Mouse (Mus musculus): Measurements from ENCODE around the gene Tacc2. TPM values are rescaled to one million over a fixed set of nuclear protein-coding genes. Genes with fewer than 3 reads are reported as not detected.

Gene Tacc2
- total and polyA plus RNA-seq, 3 experiments = 3.5 to 21.5 TPM; not detected in 1

- DNase-seq (ENCODE audit: low read depth, low spot score) = no peak
- Histone ChIP-seq H3K4me3 (ENCODE audit: control insufficient read depth in 1 of 2, insufficient read depth in 1 of 2, low read depth in 2 of 2, low read length in 2 of 2) (no peak overlapping the region), H3K79me2 (ENCODE audit: control insufficient read depth, insufficient read depth, low read length, poor library complexity) (no peaks in the 10 kb centered on the region; the same call in 1 of the 2 replicates), H3K9me3 (replicated peaks; ENCODE audit: insufficient read depth, low read length) (no peaks in the 10 kb centered on the region), H3K27ac (ENCODE audit: control insufficient read depth, low read depth, low read length) (no peak overlapping the region), H3K9ac (ENCODE audit: control insufficient read depth, low read depth, low read length, poor library complexity, severe bottlenecking) (no peak overlapping the region), H3K27me3 (ENCODE audit: control insufficient read depth in 1 of 2, insufficient read depth in 2 of 2, low read length in 2 of 2) (no peaks in the 10 kb centered on the region; a peak in 1 of 4 replicates), H3K4me1 (ENCODE audit: control insufficient read depth in 1 of 2, insufficient read depth in 2 of 2, low read length in 2 of 2) (peaks cover 0 to 3% of the 10 kb centered on the region in 2 experiments; a peak in 1 of 4 replicates), H3K36me3 (ENCODE audit: control insufficient read depth in 1 of 2, insufficient read depth in 2 of 2, low read length in 2 of 2) (peaks cover 0 to 3% of the 10 kb centered on the region in 2 experiments; a peak in 2 of 4 replicates)
- no peak for TF ChIP-seq E2F4 (IDR thresholded peaks at IDR 0.05; ENCODE audit: borderline replicate concordance, low read depth, low read length)
- no peak for TF ChIP-seq EP300 (IDR thresholded peaks at IDR 0.05; ENCODE audit: low read depth in 1 of 2, low read length in 2 of 2)
- no peak for TF ChIP-seq MAZ (IDR thresholded peaks at IDR 0.05; ENCODE audit: low read depth, low read length)
Observed at GRCm38 (mm10) chr7:130640681-130641080, 63.4 kb downstream of the Tacc2 start.

DNA sequence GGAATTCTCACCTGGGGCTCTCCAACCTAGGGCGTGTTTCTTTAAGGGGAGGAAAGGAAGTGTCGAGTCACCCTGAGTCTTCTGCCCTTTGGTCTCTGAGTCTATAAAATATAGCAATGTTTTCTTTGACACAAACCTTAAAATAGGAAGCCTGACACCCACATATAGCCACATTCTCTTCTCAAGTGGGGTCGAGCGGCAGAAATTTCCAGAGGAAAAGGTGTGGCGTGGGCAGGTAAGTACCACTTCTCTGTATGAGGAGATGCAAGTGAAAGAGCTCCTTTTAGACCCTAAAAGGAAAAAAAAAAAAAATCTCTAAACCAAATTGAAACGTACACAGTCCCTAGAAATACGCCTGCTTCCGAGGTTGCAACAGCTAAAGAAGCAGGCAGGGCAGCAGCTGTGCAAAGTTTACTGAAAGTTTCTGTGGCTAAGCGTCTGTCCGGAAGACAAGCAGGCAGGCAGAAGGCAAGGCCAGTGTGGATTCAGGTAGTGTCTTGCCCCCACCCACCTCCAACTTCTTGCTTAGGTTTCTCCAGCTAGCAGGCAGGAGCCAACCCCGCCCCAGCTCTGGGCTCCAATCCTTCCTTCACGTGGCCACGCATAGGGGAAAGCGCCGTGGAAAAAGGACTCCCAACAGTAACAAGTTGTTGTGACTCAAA lies 68.2 kb downstream of the Tacc2 start:
- peaks cover 0 to 12% of the 10 kb centered on the region in 2 experiments; a peak in 2 of 4 replicates for H3K36me3 ChIP-seq (ENCODE audit: control insufficient read depth in 1 of 2, insufficient read depth in 2 of 2, low read length in 2 of 2)
- TF ChIP-seq E2F4 (IDR thresholded peaks at IDR 0.05; ENCODE audit: borderline replicate concordance, low read depth, low read length) (no peak), USF1 (IDR thresholded peaks at IDR 0.05; ENCODE audit: low read depth, low read length) (peak; percentile 78), ELF1 (IDR thresholded peaks at IDR 0.05; ENCODE audit: low read depth, low read length) (no peak), ZNF384 (IDR thresholded peaks at IDR 0.05; ENCODE audit: low read depth, low read length) (peak; percentile 37), SIN3A (IDR thresholded peaks at IDR 0.05; ENCODE audit: low read length) (peak; percentile 54; the same call in 1 of the 2 replicates), MAFK (IDR thresholded peaks at IDR 0.05; ENCODE audit: borderline replicate concordance, low read depth, low read length) (no peak), MAX (IDR thresholded peaks at IDR 0.05; ENCODE audit: low read length) (no peak; the same call in 1 of the 2 replicates), MAZ (IDR thresholded peaks at IDR 0.05; ENCODE audit: low read depth, low read length) (no peak), EP300 (IDR thresholded peaks at IDR 0.05; ENCODE audit: low read depth in 1 of 2, low read length in 2 of 2) (0 out of 4 replicates have a peak, but pooled peaks of 1 of the 2 experiments have one; percentile 26)
- H3K27me3 ChIP-seq (ENCODE audit: control insufficient read depth in 1 of 2, insufficient read depth in 2 of 2, low read length in 2 of 2) = no peaks in the 10 kb centered on the region
- H3K27ac ChIP-seq (ENCODE audit: control insufficient read depth, low read depth, low read length) = peak overlapping the region; percentile 51
- DNase-seq (ENCODE audit: low read depth, low spot score) = peak; percentile 81
- no peaks in the 10 kb centered on the region for H3K9me3 ChIP-seq (replicated peaks; ENCODE audit: insufficient read depth, low read length)
- H3K4me1 ChIP-seq (ENCODE audit: control insufficient read depth in 1 of 2, insufficient read depth in 2 of 2, low read length in 2 of 2) = peaks cover 5 to 13% of the 10 kb centered on the region in 2 experiments; a peak in 3 of 4 replicates
- H3K4me3 ChIP-seq (ENCODE audit: control insufficient read depth in 1 of 2, insufficient read depth in 1 of 2, low read depth in 2 of 2, low read length in 2 of 2) = peak overlapping the region; percentile 62 to 87
- H3K9ac ChIP-seq (ENCODE audit: control insufficient read depth, low read depth, low read length, poor library complexity, severe bottlenecking) = peak overlapping the region; percentile 73
- peaks cover 5% of the 10 kb centered on the region for H3K79me2 ChIP-seq (ENCODE audit: control insufficient read depth, insufficient read depth, low read length, poor library complexity)

DNA sequence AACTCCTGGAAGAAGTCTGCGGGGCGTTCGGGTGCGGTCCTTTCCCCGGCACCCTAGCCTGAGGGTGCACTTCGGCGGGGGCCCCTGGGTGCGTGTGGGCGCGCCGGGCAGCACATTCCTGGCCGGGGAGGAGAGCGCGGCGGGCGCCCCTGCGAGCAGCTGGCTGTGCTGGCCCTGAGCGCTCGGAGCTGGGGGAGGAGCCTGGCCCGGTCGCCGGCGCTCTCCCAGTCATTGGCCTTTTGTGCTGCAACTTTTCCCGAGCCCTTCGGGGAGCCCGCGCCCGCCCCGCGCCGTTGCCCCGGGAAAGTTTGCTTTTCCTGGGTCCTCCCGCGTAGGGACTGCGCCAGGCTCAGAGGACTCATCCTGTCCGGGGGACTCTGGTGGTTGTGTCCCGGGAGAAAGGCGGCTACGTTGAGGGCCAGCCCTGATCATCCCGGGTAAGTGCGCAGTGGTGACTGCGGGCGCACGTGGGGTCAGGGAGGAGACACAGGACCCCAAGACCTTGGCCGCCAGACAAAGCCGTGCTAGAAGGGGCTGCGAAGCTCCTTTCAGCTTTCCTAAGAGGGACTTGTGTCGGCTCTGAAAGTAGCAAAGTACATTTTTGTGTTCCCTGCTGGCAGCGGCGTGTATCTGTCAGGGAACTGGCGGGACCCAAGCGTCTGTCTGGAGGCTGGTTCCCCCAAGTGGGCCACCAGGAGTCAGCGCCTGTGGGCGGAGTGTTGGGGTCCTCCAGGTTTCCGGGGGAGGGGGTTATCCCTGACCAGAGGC lies 68.9 kb downstream of the Tacc2 start:
- Histone ChIP-seq H3K4me1 (ENCODE audit: control insufficient read depth in 1 of 2, insufficient read depth in 2 of 2, low read length in 2 of 2) (peaks cover 5 to 13% of the 10 kb centered on the region in 2 experiments; a peak in 3 of 4 replicates), H3K27ac (ENCODE audit: control insufficient read depth, low read depth, low read length) (peak overlapping the region; percentile 76), H3K36me3 (ENCODE audit: control insufficient read depth in 1 of 2, insufficient read depth in 2 of 2, low read length in 2 of 2) (peaks cover 0 to 12% of the 10 kb centered on the region in 2 experiments; a peak in 2 of 4 replicates), H3K79me2 (ENCODE audit: control insufficient read depth, insufficient read depth, low read length, poor library complexity) (peaks cover 5% of the 10 kb centered on the region), H3K9me3 (replicated peaks; ENCODE audit: insufficient read depth, low read length) (no peaks in the 10 kb centered on the region), H3K9ac (ENCODE audit: control insufficient read depth, low read depth, low read length, poor library complexity, severe bottlenecking) (peak overlapping the region; percentile 73), H3K4me3 (ENCODE audit: control insufficient read depth in 1 of 2, insufficient read depth in 1 of 2, low read depth in 2 of 2, low read length in 2 of 2) (peak overlapping the region; percentile 62 to 87), H3K27me3 (ENCODE audit: control insufficient read depth in 1 of 2, insufficient read depth in 2 of 2, low read length in 2 of 2) (no peaks in the 10 kb centered on the region)
- TF ChIP-seq MYB (IDR thresholded peaks at IDR 0.05; ENCODE audit: low read depth, low read length) (no peak), NELFE (IDR thresholded peaks at IDR 0.05; ENCODE audit: low read depth, low read length) (peak; percentile 51), RAD21 (IDR thresholded peaks at IDR 0.05; ENCODE audit: low read depth, low read length) (no peak), MYC (IDR thresholded peaks at IDR 0.05; ENCODE audit: low read depth, low read length) (0 out of 2 replicates have a peak, but pooled peaks have one; percentile 53), GABPA (IDR thresholded peaks at IDR 0.05; ENCODE audit: low read depth, low read length) (no peak), SMC3 (IDR thresholded peaks at IDR 0.05; ENCODE audit: low read depth, low read length) (no peak), CHD1 (IDR thresholded peaks at IDR 0.05; ENCODE audit: low read depth, low read length) (0 out of 2 replicates have a peak, but pooled peaks have one; percentile 45), UBTF (IDR thresholded peaks at IDR 0.05; ENCODE audit: borderline replicate concordance, insufficient read depth, low read depth, low read length) (peak; percentile 73; the same call in 1 of the 2 replicates), POLR2A (IDR thresholded peaks at IDR 0.05; ENCODE audit: control insufficient read depth in 1 of 2, insufficient read depth in 1 of 2, low read depth in 1 of 2, low read length in 2 of 2, poor library complexity in 1 of 2) (peak; percentile 54 to 78; a peak in 3 of 4 replicates), HCFC1 (IDR thresholded peaks at IDR 0.05; ENCODE audit: low read depth, low read length) (peak; percentile 6; the same call in 1 of the 2 replicates), TCF12 (IDR thresholded peaks at IDR 0.05; ENCODE audit: low read depth, low read length) (0 out of 2 replicates have a peak, but pooled peaks have one; percentile 8), MAZ (IDR thresholded peaks at IDR 0.05; ENCODE audit: low read depth, low read length) (peak; percentile 62; the same call in 1 of the 2 replicates), MXI1 (IDR thresholded peaks at IDR 0.05; ENCODE audit: low read depth, low read length) (peak; percentile 72)
- peak; percentile 83 for DNase-seq (ENCODE audit: low read depth, low spot score)
